Mouse (Mus musculus): ENCODE results near the gene Lyz2. TPM values are rescaled to one million over a fixed set of nuclear protein-coding genes. Genes with fewer than 3 reads are reported as not detected.

The Lyz2 gene
- polyA plus RNA-seq, 1 experiment from 2014 or later: 32.0 TPM

Other genes with a start within 250 kb of the Lyz2 start
- not detected in 2 replicates for gene Lrrc10, start 237.0 kb downstream of the Lyz2 start, polyA plus RNA-seq (2015; fragmentation: Nextera tagmentation; extraction: Ambion mirVana)
- gene Cct2, start 218.5 kb downstream of the Lyz2 start, polyA plus RNA-seq (2015; fragmentation: Nextera tagmentation; extraction: Ambion mirVana): 264 and 268 TPM in 2 replicates
- gene Frs2, start 133.8 kb downstream of the Lyz2 start, polyA plus RNA-seq (2015; fragmentation: Nextera tagmentation; extraction: Ambion mirVana): 21.8 and 22.6 TPM in 2 replicates
- gene Yeats4, start 57.8 kb downstream of the Lyz2 start, polyA plus RNA-seq (2015; fragmentation: Nextera tagmentation; extraction: Ambion mirVana): 72.5 and 89.3 TPM in 2 replicates
- not detected in 2 replicates for gene 9530003J23Rik, start 43.6 kb downstream of the Lyz2 start, polyA plus RNA-seq (2015; fragmentation: Nextera tagmentation; extraction: Ambion mirVana)
- gene Lyz1, start 10.5 kb upstream of the Lyz2 start, polyA plus RNA-seq (2015; fragmentation: Nextera tagmentation; extraction: Ambion mirVana): 0.11 TPM in 1 of 2 replicates, not detected in the other
- 178 and 191 TPM in 2 replicates for gene Cpsf6, start 97.7 kb upstream of the Lyz2 start, polyA plus RNA-seq (2015; fragmentation: Nextera tagmentation; extraction: Ambion mirVana)